Mouse (Mus musculus): ENCODE measurements around the gene Ern2. TPM values are rescaled to one million over a fixed set of nuclear protein-coding genes. Genes with fewer than 3 reads are reported as not detected.

The Ern2 gene
- polyA plus RNA-seq, 1 experiment from 2014 or later = not detected

DNA sequence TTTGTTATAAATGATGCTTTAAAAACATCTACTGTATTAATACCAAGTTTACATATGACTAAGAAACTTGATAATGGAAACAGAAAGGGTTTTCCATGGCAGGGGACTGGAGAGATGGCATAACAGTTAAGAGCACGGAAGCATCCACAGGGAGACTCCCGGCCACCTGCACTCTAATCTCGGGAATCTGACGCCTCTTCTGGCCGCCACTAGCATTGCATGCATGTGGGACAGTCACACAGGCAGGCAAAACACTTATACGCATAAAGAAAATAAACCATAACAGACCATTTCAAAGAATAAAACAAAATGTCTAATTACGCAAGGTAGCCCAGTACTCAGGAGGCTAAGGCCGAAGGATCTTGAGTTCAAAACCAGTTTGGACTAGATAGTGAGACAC is 60.4 kb downstream of the Ern2 start:
- no peak for ATAC-seq (replicated peaks; ENCODE audit: insufficient number of reproducible peaks, low FRiP score, low TSS enrichment)
- H3K36me3 ChIP-seq (ENCODE audit: control insufficient read depth, insufficient read depth, low read length) = peaks cover 10% of the 10 kb centered on the region; the same call in 1 of the 2 replicates

DNA sequence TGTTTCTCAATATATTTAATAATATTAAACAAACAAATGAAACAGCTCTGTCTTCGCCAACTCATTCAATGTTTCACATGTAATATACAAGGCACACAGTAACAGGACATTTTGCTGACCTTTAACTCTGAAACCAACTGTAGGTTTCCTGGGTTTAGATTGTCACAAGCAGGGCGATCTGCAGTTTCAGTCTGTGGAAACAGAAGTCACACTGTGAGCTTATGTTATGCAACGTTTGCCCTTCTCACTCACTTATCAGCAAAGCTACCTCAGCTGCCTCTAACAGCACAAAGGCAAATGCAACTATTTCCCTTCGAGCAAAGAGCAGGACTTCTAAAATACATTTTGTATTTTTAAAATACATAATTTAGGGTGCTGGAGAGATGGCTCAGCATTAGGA is 62.5 kb downstream of the Ern2 start:
- H3K4me3 ChIP-seq (ENCODE audit: low read depth, low read length) = no peak overlapping the region
- WGBS (ENCODE audit: insufficient replicate concordance) = 80% methylated on average over 4 of the region's 4 CpGs
- H3K27me3 ChIP-seq (ENCODE audit: control insufficient read depth, insufficient read depth, low read length) = no peaks in the 10 kb centered on the region
- peaks cover 13% of the 10 kb centered on the region; the same call in 1 of the 2 replicates for H3K36me3 ChIP-seq (ENCODE audit: control insufficient read depth, insufficient read depth, low read length)
- no peak overlapping the region for H3K4me2 ChIP-seq
- no peak overlapping the region for H3K9ac ChIP-seq (ENCODE audit: low read depth, low read length)
- H3K27ac ChIP-seq (ENCODE audit: low read depth, low read length) = no peak overlapping the region
- H3K9me3 ChIP-seq (replicated peaks; ENCODE audit: control insufficient read depth, low read length) = no peaks in the 10 kb centered on the region
- H3K4me1 ChIP-seq (ENCODE audit: control insufficient read depth, insufficient read depth, low read length) = no peaks in the 10 kb centered on the region
- ATAC-seq (replicated peaks; ENCODE audit: insufficient number of reproducible peaks, low FRiP score, low TSS enrichment) = no peak

More for the DNA sequence above, 60.4 kb downstream of the Ern2 start:
- 72% methylated on average over 8 of the region's 8 CpGs for WGBS (ENCODE audit: insufficient replicate concordance)
- H3K4me3 ChIP-seq (ENCODE audit: low read depth, low read length) = no peak overlapping the region
- H3K9ac ChIP-seq (ENCODE audit: low read depth, low read length) = no peak overlapping the region
- H3K27me3 ChIP-seq (ENCODE audit: control insufficient read depth, insufficient read depth, low read length) = no peaks in the 10 kb centered on the region
- H3K4me2 ChIP-seq = no peak overlapping the region
- no peaks in the 10 kb centered on the region for H3K9me3 ChIP-seq (replicated peaks; ENCODE audit: control insufficient read depth, low read length)
- no peaks in the 10 kb centered on the region for H3K4me1 ChIP-seq (ENCODE audit: control insufficient read depth, insufficient read depth, low read length)
- H3K27ac ChIP-seq (ENCODE audit: low read depth, low read length) = no peak overlapping the region

Other genes starting within 250 kb of the Ern2 start
- gene Cog7, start 204.5 kb downstream of the Ern2 start, polyA plus RNA-seq (2014; fragmentation: Nextera tagmentation; extraction: Ambion mirVana) = 17.4 and 18.6 TPM in 2 replicates
- gene Gga2, start 165.0 kb downstream of the Ern2 start, polyA plus RNA-seq (2014; fragmentation: Nextera tagmentation; extraction: Ambion mirVana) = 40.6 and 68.0 TPM in 2 replicates
- gene Ubfd1, start 119.0 kb downstream of the Ern2 start, polyA plus RNA-seq (2014; fragmentation: Nextera tagmentation; extraction: Ambion mirVana) = 67.4 and 71.0 TPM in 2 replicates
- 21.4 and 24.6 TPM in 2 replicates for gene Ears2, start 118.9 kb downstream of the Ern2 start, polyA plus RNA-seq (2014; fragmentation: Nextera tagmentation; extraction: Ambion mirVana)
- 1,202 and 1,222 TPM in 2 replicates for gene Ndufab1, start 84.3 kb downstream of the Ern2 start, polyA plus RNA-seq (2014; fragmentation: Nextera tagmentation; extraction: Ambion mirVana)
- gene Palb2, start 53.2 kb downstream of the Ern2 start, polyA plus RNA-seq (2014; fragmentation: Nextera tagmentation; extraction: Ambion mirVana) = 12.6 and 13.9 TPM in 2 replicates
- gene Dctn5, start 53.2 kb downstream of the Ern2 start, polyA plus RNA-seq (2014; fragmentation: Nextera tagmentation; extraction: Ambion mirVana) = 78.7 and 85.7 TPM in 2 replicates
- gene Plk1, start 26.8 kb downstream of the Ern2 start, polyA plus RNA-seq (2014; fragmentation: Nextera tagmentation; extraction: Ambion mirVana) = 81.2 and 86.3 TPM in 2 replicates
- 0.35 TPM in 1 of 2 replicates, not detected in the other for gene Chp2, start 33.3 kb upstream of the Ern2 start, polyA plus RNA-seq (2014; fragmentation: Nextera tagmentation; extraction: Ambion mirVana)
- 11.7 and 13.3 TPM in 2 replicates for gene Prkcb, start 102.5 kb upstream of the Ern2 start, polyA plus RNA-seq (2014; fragmentation: Nextera tagmentation; extraction: Ambion mirVana)

Data from heart, embryonic 11.5 days (tissue).